Mouse (Mus musculus): ENCODE measurements around the gene Trip10. TPM values are rescaled to one million over a fixed set of nuclear protein-coding genes. Genes with fewer than 3 reads are reported as not detected.

The Trip10 gene
- polyA plus RNA-seq, 1 experiment: 4.5 TPM

- Histone ChIP-seq H3K36me3 (ENCODE audit: control insufficient read depth, insufficient read depth, low read length) (no peaks in the 10 kb centered on the region; the same call in 1 of the 2 replicates), H3K27me3 (ENCODE audit: control insufficient read depth, insufficient read depth, low read length) (no peaks in the 10 kb centered on the region), H3K4me3 (ENCODE audit: control insufficient read depth, low read depth, low read length) (no peak overlapping the region), H3K4me1 (ENCODE audit: control insufficient read depth, insufficient read depth, low read length) (no peaks in the 10 kb centered on the region), H3K27ac (ENCODE audit: control insufficient read depth, insufficient read depth, low read depth, low read length) (no peak overlapping the region)
- TF ChIP-seq CTCF (IDR thresholded peaks at IDR 0.05; ENCODE audit: control insufficient read depth, insufficient read depth, insufficient replicate concordance, low read depth, low read length) (no peak), POLR2A (IDR thresholded peaks at IDR 0.05; ENCODE audit: control insufficient read depth, low read depth, low read length) (no peak)
These were observed 13.5 kb upstream of the Trip10 start for GRCm38 (mm10) chr17:57235803-57236202.

GRCm38 (mm10) chr17:57237181-57237580 lies 12.1 kb upstream of the Trip10 start:
- Histone ChIP-seq H3K27me3 (ENCODE audit: control insufficient read depth, insufficient read depth, low read length) (no peaks in the 10 kb centered on the region), H3K4me1 (ENCODE audit: control insufficient read depth, insufficient read depth, low read length) (no peaks in the 10 kb centered on the region), H3K4me3 (ENCODE audit: control insufficient read depth, low read depth, low read length) (no peak overlapping the region), H3K27ac (ENCODE audit: control insufficient read depth, insufficient read depth, low read depth, low read length) (no peak overlapping the region), H3K36me3 (ENCODE audit: control insufficient read depth, insufficient read depth, low read length) (no peaks in the 10 kb centered on the region; the same call in 1 of the 2 replicates)
- TF ChIP-seq POLR2A (IDR thresholded peaks at IDR 0.05; ENCODE audit: control insufficient read depth, low read depth, low read length) (no peak), CTCF (IDR thresholded peaks at IDR 0.05; ENCODE audit: control insufficient read depth, insufficient read depth, insufficient replicate concordance, low read depth, low read length) (no peak)

- H3K27ac ChIP-seq (ENCODE audit: control insufficient read depth, insufficient read depth, low read depth, low read length): no peak overlapping the region
- no peak overlapping the region for H3K4me3 ChIP-seq (ENCODE audit: control insufficient read depth, low read depth, low read length)
- TF ChIP-seq POLR2A (IDR thresholded peaks at IDR 0.05; ENCODE audit: control insufficient read depth, low read depth, low read length): no peak
- TF ChIP-seq CTCF (IDR thresholded peaks at IDR 0.05; ENCODE audit: control insufficient read depth, insufficient read depth, insufficient replicate concordance, low read depth, low read length): no peak
- H3K27me3 ChIP-seq (ENCODE audit: control insufficient read depth, insufficient read depth, low read length): no peaks in the 10 kb centered on the region
- H3K4me1 ChIP-seq (ENCODE audit: control insufficient read depth, insufficient read depth, low read length): peaks cover 15% of the 10 kb centered on the region
- peaks cover 1% of the 10 kb centered on the region for H3K36me3 ChIP-seq (ENCODE audit: control insufficient read depth, insufficient read depth, low read length)
These were observed 5.4 kb upstream of the Trip10 start for GRCm38 (mm10) chr17:57243650-57244370.

GRCm38 (mm10) chr17:57245311-57245929 lies 3.8 kb upstream of the Trip10 start:
- Histone ChIP-seq H3K27ac (ENCODE audit: control insufficient read depth, insufficient read depth, low read depth, low read length) (no peak overlapping the region), H3K36me3 (ENCODE audit: control insufficient read depth, insufficient read depth, low read length) (peaks cover 1% of the 10 kb centered on the region), H3K27me3 (ENCODE audit: control insufficient read depth, insufficient read depth, low read length) (no peaks in the 10 kb centered on the region), H3K4me1 (ENCODE audit: control insufficient read depth, insufficient read depth, low read length) (peaks cover 29% of the 10 kb centered on the region), H3K4me3 (ENCODE audit: control insufficient read depth, low read depth, low read length) (no peak overlapping the region)
- no peak for TF ChIP-seq CTCF (IDR thresholded peaks at IDR 0.05; ENCODE audit: control insufficient read depth, insufficient read depth, insufficient replicate concordance, low read depth, low read length)
- no peak for TF ChIP-seq POLR2A (IDR thresholded peaks at IDR 0.05; ENCODE audit: control insufficient read depth, low read depth, low read length)

- Histone ChIP-seq H3K27me3 (ENCODE audit: control insufficient read depth, insufficient read depth, low read length) (no peaks in the 10 kb centered on the region), H3K4me1 (ENCODE audit: control insufficient read depth, insufficient read depth, low read length) (peaks cover 32% of the 10 kb centered on the region), H3K27ac (ENCODE audit: control insufficient read depth, insufficient read depth, low read depth, low read length) (peak overlapping the region; percentile 96), H3K36me3 (ENCODE audit: control insufficient read depth, insufficient read depth, low read length) (peaks cover 1% of the 10 kb centered on the region), H3K4me3 (ENCODE audit: control insufficient read depth, low read depth, low read length) (peak overlapping the region; percentile 98)
- no peak for TF ChIP-seq POLR2A (IDR thresholded peaks at IDR 0.05; ENCODE audit: control insufficient read depth, low read depth, low read length)
- TF ChIP-seq CTCF (IDR thresholded peaks at IDR 0.05; ENCODE audit: control insufficient read depth, insufficient read depth, insufficient replicate concordance, low read depth, low read length): peak; percentile 20; the same call in 1 of the 2 replicates
These were observed 2.4 kb upstream of the Trip10 start for GRCm38 (mm10) chr17:57246663-57247392.

- H3K27me3 ChIP-seq (ENCODE audit: control insufficient read depth, insufficient read depth, low read length): no peaks in the 10 kb centered on the region
- no peak for TF ChIP-seq CTCF (IDR thresholded peaks at IDR 0.05; ENCODE audit: control insufficient read depth, insufficient read depth, insufficient replicate concordance, low read depth, low read length)
- TF ChIP-seq POLR2A (IDR thresholded peaks at IDR 0.05; ENCODE audit: control insufficient read depth, low read depth, low read length): peak; percentile 39; the same call in 1 of the 2 replicates
These were observed 1.7 kb upstream of the Trip10 start for GRCm38 (mm10) chr17:57247393-57248200.

More at GRCm38 (mm10) chr17:57247393-57248200, 1.7 kb upstream of the Trip10 start:
- Histone ChIP-seq H3K27ac (ENCODE audit: control insufficient read depth, insufficient read depth, low read depth, low read length) (peak overlapping the region; percentile 96), H3K36me3 (ENCODE audit: control insufficient read depth, insufficient read depth, low read length) (peaks cover 1% of the 10 kb centered on the region), H3K4me1 (ENCODE audit: control insufficient read depth, insufficient read depth, low read length) (peaks cover 32% of the 10 kb centered on the region), H3K4me3 (ENCODE audit: control insufficient read depth, low read depth, low read length) (peak overlapping the region; percentile 98)
